Mouse (Mus musculus) megakaryocyte, adult 5-6 weeks (primary cell): ENCODE measurements around the gene Nfix. TPM values are rescaled to one million over a fixed set of nuclear protein-coding genes. Genes with fewer than 3 reads are reported as not detected.

Experiments used
- ATAC-seq: 2 replicates; pipeline ENCODE4 v1.8.0; 2016; ENCODE audit warnings: mild to moderate bottlenecking, inconsistent platforms; ENCODE audit not compliant: poor library complexity, severe bottlenecking
- total RNA-seq, 2 experiments: library from RNA; stranded (forward) in 1 of 2; stranded (reverse) in 1 of 2; fragments of 153-499, 151-499 nt in 1 of 2; fragments of 221-1000, 200-1000 nt in 1 of 2; gene quantifications; 2 replicates each; pipeline versions ENCODE4 v1.2.3 to v1.2.4; 2015 to 2017

Nfix gene
- total RNA-seq, 2 experiments from 2014 or later = 7.7 to 23.8 TPM

GRCm38 (mm10) chr8:84740895-84741843, 59.0 kb downstream of the Nfix start:
- ATAC-seq = no peak

DNA sequence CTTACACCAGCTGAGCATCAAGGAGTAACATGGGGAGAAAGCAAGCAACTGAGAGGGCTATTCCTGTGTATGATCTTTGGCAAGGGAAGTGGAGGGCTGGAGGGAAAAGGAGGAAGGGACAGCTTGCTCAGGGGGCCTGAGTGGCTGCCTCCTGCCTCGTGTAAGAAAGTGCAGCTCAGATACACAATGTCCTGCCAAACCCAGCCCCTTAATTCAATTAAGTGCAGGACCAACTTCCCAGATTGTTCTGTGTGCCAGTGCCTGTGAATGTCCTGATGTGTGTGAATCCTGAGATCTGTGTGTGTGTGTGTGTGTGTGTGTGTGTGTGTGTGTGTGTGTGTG, 60.8 kb downstream of the Nfix start:
- ATAC-seq = no peak

- ATAC-seq = no peak
These were observed 61.3 kb downstream of the Nfix start for GRCm38 (mm10) chr8:84738715-84739400.

GRCm38 (mm10) chr8:84738266-84738665, 61.9 kb downstream of the Nfix start:
- ATAC-seq = no peak

DNA sequence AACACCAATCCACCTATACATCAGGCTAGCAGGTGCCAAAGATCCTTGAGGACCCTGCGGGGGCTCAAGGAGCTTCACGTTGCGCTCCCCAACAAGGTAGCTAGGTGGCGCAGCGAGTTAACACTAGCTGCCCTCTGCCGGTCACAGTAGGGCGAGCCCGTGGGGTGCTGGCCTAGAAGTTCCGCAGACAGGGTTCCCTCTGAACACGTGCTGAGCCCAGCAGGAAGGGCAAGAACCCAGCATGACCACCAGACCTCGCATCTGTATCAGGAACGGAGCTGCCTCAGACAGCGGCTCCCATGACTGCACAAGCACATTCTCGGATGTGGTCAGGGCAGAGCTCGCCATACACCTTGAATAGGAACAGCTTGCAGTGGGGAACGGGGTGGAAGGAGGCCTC, 62.5 kb downstream of the Nfix start:
- ATAC-seq = peak; percentile 98

- no peak for ATAC-seq
These were observed 63.6 kb downstream of the Nfix start for GRCm38 (mm10) chr8:84736521-84736920.

DNA sequence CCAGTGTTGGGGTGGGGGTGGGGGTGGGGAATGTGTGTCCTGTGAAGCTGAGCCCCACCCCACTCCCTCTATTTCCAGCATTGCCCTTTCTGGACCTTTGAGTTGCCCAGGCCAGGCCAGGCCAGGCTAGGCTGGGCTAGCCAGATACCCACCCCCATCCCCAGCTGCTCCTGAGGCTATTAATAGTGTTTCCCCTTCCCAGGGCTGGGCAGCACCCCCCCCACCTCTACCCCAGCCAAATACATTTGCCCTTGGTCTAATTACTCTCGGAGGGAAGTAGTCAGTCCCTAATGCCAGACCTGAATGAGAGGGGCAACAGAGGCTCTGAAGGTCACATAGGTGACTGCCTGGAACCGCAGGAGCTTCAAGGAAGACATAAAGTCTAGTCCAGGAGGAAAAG, 64.5 kb downstream of the Nfix start:
- no peak for ATAC-seq

DNA sequence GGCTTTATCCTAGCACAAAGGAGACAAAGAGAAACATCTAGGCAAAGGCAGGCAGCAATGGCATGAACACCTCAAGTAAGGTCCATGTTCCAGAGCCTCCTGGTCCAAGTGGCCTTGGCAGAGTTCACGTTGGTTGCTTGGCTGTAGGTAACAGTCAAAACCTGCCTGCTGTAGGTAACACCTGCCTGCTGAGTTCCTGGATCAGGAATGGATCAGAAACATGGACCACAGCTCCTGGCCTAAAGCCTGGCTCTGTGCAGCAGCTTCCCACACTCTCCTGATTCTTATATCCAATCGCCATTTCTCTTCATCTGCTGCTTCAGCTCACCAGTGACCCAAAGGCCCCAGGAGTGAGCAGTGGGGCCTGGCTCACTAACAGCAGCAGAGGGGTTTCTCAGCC, 65.5 kb downstream of the Nfix start:
- no peak for ATAC-seq

DNA sequence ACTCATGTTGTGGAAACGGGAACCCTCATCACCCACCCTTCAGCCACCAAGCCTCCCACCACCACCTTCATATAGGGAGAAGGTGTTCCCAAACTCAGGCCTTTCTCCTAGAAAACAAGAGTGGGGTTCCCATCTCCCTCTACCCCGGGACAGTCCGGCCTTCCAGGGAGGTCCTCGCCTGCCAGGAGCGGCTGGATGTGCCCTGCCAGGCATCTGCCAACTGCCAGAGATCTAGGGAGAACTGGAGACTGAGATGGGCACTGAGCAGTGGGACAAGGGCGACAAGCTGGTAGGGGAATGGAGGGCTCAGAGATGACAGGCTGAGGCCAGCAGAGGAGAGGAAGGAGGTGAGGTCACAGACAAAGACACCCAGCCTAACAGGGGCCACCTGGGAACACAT, 66.2 kb downstream of the Nfix start:
- ATAC-seq = no peak

- no peak for ATAC-seq
These were observed 67.1 kb downstream of the Nfix start for GRCm38 (mm10) chr8:84732996-84733395.

- ATAC-seq = no peak
These were observed 67.6 kb downstream of the Nfix start for GRCm38 (mm10) chr8:84732545-84732944.

DNA sequence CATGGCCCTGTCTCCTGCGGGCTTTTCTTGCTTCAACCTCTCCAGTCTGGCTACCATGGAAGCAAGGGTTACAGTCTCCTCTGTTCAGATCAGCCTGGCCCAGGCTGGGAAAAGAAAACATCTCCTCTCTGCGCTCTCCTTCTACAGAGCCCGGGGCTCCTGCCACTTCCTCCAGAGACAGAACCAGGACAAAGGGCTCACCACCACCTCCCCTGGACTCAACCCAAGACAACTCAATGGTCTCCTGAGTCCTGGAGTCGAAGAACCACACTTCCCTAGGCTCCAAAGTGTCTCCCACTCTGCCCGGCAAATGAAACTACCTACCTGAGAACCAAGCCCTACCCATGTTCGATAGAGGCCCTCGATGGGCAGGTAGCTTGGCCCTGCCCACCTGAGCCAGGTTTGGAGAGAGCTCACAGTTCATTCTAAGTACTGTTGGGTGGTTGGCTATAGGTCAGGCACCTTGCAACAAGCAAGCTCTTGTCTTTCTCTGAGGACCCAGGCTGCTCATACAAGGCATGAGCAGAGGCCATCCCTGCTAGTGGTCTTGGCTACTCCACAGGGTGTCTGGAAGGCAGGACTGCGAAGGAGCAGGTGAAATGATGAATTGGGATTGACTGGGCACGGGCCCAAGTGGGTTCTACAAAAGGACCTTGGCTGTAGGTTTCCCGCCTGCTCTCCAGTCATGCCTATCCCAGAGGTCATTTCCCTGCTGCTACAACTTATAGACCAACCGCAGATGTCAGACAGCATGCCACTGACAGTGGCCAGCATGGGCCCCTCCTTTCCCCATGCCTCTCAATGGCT, 68.6 kb downstream of the Nfix start:
- ATAC-seq = no peak

- ATAC-seq = peak; percentile 36; the same call in 1 of the 2 replicates
These were observed 69.4 kb downstream of the Nfix start for GRCm38 (mm10) chr8:84730541-84731370.

DNA sequence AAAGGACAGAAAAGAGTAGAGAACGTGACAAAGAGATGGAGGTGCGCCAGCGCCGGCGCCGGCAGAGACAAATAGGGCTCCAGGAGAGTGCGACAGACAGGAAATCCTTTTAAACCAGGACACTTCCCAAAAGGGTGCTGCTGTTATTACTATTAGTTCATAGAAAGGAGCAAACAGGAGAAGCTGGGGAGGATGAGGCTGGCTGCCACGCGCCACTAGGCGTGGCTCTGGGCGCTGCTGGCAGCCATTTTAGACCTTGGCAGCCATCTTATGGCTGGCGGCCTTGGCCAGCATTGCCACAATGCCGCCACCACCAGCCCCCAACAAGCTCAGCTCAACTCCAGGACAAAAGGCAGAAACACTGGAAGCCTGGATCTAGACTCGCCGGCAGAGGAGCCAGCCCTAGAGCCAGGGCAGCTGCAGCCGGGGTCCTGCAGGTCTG, 70.2 kb downstream of the Nfix start:
- ATAC-seq = no peak

GRCm38 (mm10) chr8:84728474-84728873, 71.7 kb downstream of the Nfix start:
- no peak for ATAC-seq

DNA sequence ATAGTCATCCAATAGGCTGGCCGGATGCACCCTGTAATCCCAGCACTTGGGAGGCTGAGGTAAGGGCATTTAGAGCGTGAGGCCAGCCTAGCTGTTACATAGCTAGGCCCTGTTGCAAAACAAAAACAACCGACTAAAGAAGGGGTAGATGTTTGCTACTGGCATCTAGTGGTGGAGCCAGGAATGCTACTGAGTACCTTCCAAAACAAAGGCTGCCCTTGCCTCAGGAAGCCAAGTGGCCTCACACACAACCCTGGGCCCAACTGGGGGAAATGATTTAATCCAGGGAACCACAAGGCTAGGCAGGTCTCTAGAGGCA, 74.2 kb downstream of the Nfix start:
- ATAC-seq = peak; percentile 44

DNA sequence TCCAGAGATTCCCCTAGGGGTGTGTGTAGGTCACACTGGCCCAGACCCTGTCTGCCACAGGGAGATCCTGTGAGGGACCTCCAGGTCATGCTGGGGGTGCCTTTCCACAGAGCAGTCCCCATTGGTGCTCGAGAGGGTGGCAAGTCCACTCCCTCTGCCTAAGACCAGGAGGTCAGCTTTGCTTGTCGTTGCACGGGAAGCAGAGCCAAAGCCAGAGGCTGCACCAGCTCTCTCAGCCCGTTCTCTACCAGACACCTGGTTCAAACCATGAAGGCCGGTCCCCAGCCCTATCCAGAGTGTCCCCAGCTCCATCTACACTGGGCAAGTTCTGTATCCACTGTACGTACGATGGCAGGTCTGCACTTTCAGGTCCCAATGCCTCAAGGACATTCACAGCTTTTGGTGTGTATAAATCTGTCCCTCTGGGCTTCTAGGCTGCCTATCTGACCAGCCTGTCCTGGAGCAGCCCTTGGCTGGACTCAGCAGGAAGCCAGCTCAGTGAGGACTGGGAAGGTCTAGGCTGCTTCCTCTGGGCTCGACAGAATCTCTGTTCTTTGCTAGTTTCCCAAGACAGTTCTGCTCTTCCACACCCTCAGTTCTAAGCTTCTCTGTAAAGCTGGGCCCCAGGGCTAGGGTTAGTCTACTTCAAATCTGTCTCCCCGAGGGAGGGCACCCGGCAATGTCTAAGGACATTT, 74.8 kb downstream of the Nfix start:
- 0 out of 2 replicates have a peak, but pooled peaks have one; percentile 1 for ATAC-seq

DNA sequence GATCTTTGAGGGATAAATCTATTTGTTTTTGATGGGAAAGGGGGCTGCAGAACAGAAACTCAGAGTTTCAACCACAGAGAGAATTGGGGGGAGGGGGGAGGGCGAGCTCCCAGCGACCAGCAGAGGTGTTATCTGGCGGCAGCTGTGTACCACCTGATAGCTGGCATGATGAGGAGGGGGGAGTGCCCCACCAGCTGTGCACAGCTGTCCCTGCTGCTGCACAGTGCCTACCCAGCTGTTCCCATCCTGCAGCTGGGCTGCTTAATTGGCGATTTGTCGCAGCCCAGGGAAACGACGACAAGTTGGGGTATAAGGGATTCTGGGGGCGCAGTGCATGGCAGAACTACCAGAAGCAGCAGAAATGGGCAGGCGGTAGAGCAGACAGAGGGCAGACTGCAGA, 75.5 kb downstream of the Nfix start:
- no peak for ATAC-seq

GRCm38 (mm10) chr8:84723571-84723900, 76.6 kb downstream of the Nfix start:
- peak; percentile 20 for ATAC-seq
